Mouse (Mus musculus): Measurements from ENCODE around the gene Cldnd2.
A peak's percentile ranks its signal among the peaks of the same experiment; 100 is the strongest.
"Not testable (repeated sequence)": the region's sequence is repeated elsewhere in the genome, so short reads cannot be mapped to it uniquely, and the experiment has no call there.

The Cldnd2 gene

DNA sequence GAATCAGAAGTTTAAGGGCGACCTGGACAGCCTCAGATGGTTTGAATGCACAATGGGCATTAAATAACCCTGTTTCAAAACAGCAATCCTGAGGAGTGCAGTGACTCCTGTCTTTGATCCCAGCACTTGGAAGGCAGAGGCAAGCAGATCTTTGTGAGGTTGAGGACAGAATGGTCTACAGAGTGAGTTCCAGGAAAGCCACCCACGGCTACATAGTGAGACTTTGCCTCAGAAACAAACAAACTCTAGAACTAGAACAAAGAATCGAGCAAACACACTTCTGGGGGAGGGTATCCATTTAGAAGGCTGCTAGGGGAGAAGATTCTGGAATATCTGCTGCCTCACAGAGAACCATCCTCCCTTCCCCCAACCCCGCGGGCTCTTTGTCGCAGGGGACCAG lies at the start of gene Cldnd2:
Cldnd2 (plus strand) TSS at position 301 of the 400 bp plus-strand sequence.
- DNase-seq (ENCODE audit: low spot score), result no peak

DNA sequence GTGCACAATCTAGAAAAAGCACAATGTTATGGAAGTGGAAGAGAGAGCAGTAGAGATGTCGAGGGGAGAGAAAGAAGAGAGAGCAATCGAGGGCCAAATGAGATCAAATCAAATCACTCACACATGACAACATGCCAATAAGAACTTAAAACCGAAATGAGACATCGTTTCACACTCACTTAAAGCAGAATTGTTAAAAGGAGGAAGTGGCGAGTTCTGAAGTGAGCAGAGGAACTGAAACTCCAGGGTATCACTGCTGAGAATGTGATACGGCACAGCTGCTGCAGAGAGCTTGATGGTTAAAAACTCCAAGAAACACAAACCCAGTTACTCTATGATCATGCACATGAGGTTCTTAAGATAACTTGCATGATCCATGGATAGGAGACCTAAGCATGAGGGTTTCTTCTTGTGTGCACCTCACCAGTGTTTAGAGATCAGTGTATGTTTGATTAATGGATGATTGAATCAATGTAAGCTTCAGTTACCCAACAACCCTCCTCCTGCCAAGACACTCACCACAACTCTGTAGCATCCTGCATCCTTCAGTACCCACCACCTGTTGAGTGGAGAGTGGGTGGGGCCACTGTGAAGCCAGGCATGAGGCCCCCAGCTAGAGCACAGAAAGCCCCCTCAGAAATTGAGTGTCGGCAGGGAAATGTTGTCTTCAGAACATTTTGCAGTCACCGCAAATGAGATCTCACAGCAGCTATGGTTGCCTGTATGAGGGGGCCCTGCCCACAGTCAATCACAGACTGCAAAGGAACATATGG lies 48.0 kb upstream of the Cldnd2 start:
- no peak for DNase-seq (ENCODE audit: low spot score)

DNA sequence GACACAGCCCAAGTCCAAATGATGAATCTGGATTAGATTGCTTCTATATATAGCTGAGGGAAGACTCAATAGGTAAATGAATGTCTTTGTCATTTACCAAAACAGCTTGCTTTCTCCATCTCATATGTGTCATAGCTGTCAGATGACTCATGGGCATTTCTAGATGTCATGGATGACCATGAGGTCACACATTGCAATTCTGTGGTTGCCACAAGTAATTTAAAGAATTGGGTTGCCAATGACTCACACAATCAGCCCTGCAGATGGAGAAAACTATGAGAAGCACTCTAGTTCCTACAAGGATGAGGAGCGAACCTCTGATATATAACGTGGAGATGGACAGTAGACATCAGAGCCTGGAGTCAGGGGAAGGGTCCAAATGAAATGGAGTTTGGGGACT lies 41.1 kb upstream of the Cldnd2 start:
- DNase-seq (ENCODE audit: low spot score), result no peak

DNA sequence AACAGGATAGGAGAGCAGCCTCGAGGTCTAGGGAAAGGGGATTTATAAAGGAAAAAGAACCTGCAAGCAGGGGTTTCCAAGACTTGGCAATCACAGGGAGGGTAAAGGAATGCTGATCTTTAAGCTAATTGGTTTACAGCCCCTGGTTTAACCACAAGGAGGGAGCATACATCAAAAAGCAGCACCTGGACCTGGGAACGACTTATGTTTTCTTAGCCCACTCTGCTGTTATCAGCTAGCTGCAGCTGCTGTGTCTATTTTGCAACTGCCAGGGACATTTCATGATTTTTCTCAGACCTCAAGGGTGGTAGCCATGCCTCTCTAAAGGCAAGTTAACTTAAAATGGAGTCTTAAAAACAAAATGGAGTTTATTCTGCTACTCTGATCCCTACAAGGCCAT lies 37.9 kb upstream of the Cldnd2 start:
- DNase-seq (ENCODE audit: low spot score), result no peak

DNA sequence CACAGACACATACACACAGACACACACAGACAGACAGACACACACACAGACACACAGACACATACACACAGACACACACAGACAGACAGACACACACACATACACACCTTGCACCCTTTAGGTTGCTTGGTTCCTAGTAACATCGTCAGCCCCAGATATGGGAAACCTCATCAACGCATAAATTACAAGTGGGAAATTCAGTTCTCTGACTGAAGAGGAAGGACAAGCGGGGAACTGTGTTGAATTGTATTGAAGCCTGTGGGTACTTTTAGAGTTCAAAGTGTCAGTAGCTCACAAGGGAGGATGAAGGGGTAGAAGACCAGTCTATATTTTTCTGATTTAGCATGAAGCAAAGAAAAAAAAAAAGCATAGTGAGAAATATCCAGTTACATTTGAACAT lies 33.0 kb upstream of the Cldnd2 start:
- DNase-seq (ENCODE audit: low spot score), result no peak

DNA sequence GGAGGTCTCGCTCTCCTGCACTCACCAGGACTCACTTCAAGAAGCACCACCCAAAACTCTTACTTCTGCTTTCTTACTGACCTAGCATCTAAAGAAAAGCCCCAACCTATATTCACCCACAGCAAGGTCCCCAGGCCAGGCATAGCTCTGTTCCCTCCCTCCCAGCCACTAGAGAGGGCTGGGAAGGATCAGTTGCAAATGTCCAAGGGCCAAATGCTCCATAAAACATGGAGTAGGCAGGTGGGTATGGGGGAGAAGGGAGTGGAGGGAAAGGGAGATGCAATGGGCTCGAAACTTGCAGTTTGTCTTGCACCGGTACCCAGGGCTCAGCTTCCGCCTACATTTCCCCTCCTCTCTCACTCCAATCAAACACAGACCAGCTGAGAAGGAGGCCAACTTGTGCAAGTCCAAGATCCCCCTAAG lies 32.4 kb upstream of the Cldnd2 start, which contains the start of gene Siglecg:
Siglecg (plus strand) TSS at position 74 of the 423 bp plus-strand sequence.
- no peak for DNase-seq (ENCODE audit: low spot score)

DNA sequence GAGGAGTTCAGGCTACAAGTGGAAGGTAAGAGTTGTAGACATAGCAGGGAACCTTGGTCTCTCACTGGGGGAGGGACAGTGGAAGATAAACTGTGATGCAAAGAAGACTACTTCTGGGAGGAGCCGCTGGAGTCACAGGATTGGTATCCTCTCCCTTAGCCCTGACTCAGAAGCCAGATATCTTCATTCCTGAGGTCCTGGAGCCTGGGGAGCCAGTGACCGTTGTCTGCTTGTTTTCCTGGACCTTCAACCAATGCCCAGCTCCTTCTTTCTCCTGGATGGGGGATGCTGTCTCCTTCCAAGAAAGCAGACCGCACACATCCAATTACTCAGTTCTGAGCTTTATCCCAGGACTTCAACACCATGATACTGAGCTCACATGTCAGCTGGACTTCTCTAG lies 31.5 kb upstream of the Cldnd2 start:
- no peak for DNase-seq (ENCODE audit: low spot score)

DNA sequence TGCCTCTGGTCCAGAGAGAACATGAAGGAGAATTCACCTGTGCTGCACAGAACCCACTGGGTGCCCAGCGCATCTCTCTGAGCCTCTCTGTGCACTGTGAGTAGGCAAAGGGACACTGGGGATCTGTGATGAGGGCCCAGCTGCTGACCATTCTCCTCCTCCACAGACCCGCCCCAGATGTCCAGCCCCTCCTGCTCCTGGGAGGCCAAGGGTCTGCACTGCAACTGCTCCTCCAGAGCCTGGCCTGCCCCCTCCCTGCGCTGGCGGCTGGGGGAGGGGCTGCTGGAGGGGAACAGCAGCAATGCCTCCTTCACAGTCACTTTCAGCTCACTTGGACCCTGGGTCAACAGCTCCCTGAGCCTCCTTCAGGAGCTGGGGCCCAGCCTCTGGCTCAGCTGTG lies 28.9 kb upstream of the Cldnd2 start:
- DNase-seq (ENCODE audit: low spot score), result not testable (repeated sequence)

DNA sequence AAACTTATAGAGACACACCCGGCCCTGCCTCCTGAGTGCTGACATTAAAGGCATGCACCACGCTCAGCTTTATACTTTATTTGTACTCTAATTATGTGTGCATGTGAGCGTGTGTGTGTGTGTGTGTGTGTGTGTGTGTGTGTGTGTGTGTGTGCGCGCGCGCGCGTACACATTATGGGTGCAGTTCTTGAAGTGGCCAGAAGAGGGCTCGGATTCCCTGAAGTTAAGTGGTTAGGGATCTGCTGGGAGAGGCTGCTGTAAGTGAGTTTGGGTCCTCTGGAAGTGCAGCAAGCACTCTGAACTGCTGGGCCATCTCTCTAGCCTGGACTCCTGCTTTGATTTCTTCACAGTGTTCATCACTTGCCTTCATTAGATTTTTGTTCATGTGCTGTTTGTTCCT lies 23.3 kb upstream of the Cldnd2 start:
- no peak for DNase-seq (ENCODE audit: low spot score)

DNA sequence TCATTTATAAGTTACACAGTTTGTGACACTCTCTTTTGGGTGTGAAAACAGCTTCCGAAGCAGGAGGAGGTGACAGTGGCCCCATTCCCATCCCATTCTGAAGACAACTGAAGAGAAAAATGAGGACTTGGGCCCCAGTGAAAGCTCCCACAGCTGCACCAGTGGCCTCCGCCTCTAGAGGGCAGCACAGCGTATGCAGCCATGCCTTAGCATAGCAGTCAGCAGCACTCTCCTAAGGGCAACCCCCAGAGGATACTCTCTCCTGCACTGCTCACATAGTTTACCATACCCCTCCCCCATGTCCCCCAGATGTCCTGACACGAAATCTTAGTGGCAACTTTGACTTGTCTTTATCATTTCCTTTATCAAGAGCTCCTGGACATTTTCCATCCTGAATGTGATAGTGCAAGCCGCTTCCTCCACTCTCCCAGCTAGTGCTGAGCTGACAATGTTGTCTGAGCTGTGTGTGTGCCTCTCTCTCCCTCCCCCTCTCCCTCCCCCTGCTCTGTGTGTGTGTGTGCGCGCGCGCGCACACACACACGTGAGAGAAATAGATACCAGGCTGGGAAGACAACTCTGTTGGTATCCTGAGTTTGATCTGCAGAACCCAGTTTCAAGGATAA lies 17.5 kb upstream of the Cldnd2 start:
- peak; percentile 86 for DNase-seq (ENCODE audit: low spot score)

DNA sequence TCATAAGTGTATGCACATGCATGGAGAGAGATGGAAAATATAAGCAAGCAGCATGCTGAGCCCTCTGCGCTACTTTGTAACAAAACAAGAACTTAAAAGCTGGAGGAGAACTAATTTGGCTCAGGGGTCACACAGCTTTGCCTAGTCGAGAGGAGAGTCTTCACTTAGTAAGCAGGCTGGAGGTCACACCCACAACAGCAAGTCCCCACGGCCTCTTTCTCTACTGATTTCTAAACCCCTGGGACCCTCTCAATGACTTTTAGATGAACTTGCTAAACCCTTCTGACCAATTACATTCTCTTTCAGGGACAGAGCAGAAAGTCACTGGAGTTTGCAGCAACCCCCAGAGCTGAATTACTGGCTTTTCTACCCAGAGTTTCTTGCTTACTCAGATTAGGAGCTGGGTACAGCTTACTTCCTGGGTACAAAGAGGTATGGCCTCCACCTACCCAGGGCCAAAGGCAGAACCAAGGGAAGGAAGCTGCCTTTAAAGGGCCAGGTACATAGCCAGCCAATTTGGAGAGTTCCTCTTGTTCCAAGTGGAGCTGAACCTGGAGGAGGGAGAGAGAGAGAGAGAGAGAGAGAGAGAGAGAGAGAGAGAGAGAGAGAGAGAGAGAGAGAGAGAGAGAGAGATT lies 16.5 kb upstream of the Cldnd2 start:
- DNase-seq (ENCODE audit: low spot score), result no peak

DNA sequence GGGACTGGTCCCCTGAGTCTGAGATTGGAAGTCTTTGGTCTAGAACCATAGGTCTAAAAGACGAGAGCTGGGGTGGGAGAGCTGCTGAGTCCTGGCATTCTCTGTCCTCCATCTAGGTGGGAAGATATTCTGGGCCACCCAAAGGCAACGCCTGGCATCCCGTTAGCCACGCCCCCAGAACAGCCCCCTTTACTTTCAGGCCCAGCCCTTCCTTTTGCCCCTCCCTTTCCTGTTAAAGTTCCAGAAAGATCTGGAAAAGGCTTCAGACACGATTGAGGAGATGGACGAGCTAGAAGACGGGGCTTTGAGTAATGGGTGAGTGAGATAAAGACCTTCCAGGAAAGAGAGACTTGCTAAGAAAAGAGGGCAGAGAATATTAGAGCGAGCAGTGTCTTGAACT lies 13.2 kb upstream of the Cldnd2 start, which contains the start of gene Lim2:
Lim2 (plus strand) TSS at position 265 of the 400 bp plus-strand sequence.
- no peak for DNase-seq (ENCODE audit: low spot score)

DNA sequence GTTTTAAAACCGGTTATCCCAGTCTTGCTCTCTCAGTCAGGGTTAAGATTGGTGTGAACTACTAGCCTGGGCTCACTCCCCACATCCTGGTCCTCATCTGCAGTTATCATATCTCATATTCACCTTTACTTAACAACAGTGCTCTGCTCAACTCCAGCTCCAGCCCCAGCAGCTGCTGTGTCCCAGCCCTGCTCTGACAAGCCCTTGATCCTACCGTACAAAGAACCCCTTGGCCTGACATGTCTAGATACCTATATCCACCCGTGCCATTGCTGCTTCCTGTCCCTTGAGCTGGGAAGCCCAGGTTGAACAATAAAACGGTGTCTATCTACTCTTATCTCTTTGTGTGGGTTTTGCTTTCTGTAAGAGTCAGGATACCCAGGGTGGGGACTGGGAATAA lies 11.1 kb upstream of the Cldnd2 start:
- no peak for DNase-seq (ENCODE audit: low spot score)

DNA sequence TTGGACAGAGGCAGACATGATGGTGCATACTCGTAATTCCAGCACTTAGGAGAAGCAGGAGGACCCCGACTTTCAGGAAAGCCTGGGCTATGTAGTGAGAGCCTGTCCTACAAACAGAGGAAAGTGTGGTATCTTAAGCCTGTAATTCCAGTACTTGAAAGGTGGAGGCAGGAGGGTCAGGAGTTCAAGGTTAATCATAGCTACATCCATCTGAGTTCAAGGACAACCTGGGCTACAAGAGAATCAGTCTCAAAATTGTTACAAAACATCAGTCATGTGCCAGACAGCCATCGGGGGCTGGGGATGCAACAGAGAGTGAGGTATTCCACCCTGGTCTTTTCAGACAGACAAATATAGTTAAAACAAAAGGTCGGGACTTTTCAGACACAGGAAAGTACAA lies 7.7 kb upstream of the Cldnd2 start:
- DNase-seq (ENCODE audit: low spot score), result no peak

DNA sequence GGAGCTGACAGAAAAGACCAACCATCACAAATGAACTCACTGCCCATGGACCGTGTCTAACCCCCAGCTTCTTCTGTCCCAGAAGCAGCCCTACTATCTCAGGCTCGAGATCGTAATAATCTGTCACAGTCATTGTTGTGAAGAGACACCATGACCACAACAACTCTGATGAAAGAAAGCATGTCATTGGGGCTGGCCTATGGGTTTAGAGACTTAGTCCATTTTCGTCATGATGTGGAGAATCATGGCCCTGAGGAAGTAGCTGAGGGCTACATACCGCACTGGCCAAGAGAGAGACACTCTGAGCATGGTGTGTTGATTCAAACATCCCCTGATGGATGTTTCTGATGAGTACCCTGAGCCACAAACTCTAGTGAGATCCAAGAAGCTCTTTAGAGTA lies 5.9 kb upstream of the Cldnd2 start:
- no peak for DNase-seq (ENCODE audit: low spot score)

DNA sequence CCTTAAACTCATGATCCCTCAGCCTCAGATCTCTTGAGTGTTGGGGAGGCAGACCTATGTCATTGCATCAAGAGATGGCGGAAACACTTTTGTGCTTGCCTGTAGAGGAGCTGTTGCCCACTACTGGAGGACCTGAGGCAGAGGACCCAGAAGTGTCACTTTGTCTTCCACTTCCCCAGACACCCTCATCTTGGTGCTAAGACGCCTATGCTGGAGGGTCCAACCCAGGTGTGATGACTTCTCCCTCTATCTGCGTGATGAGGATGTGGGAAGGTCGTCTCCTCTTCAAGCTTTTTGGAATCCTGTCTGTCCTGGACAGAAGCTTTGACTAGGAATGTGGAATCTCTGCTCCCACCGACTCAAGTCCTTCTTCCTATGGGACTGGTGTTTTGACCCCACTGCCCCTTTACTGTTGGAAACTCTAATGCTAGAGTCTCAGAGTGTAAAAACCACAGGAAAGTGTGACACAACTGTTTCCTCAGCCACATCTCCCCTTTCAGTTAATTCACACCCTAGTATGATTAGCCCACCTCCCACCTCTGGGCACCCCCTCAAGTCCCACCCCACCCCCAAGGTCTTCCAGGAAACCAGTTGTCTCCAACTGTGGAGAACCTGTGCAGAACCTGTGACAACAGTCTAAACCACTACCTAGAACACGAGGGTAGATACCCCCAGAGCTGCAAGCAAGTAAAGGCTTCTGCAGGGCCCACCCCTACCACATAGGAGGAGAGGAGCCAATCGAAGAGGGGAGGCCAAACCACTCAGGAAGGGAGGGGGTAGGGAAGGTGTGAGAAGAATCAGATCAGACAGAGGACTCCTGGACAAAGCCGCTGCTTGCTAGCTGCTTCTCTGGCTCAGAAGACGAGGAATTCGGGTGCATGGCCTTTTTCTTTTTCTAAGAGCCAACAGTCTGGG lies 4.0 kb upstream of the Cldnd2 start, which contains the start of gene Nkg7:
Nkg7 (plus strand) TSS at position 733 of the 915 bp plus-strand sequence.
- no peak for DNase-seq (ENCODE audit: low spot score)

DNA sequence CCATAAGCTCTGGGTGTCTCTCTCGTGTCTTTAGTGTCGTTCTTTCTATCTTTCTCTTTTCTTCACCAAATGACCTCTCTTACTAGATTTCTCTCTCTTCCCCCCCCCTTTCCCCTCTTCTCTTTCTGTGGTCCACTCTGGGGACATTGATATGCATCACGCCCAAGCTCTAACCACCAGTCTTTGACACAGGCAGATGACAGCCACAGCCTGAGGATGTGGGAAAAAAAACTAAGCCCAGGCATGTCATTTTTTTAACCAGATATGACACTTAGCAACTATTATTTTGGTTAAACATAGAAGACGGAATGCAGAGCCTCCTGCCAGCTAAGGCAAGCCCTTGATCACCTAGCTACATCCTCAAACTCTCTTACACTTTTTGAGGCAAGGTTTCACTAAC lies 2.0 kb upstream of the Cldnd2 start:
- no peak for DNase-seq (ENCODE audit: low spot score)

DNA sequence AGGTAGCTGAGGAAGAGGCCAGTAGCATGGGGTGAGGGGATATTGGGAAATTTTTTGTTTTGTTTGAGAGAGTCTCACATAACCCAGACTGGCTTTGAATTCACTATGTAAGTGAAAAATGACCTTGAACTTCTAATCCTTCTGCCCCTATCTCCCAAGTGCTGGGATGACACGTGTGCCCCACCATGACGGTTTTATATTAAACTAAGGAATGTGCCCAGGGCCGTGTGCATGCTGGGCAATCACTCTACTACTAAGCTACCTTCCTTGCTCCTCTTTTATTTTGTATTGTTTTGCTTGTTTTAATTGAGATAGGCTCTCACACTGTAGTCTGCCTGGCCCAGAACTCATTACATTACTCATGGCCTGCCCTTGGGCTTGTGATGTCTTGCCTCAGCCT lies 489 bp downstream of the Cldnd2 start:
- no peak for DNase-seq (ENCODE audit: low spot score)

DNA sequence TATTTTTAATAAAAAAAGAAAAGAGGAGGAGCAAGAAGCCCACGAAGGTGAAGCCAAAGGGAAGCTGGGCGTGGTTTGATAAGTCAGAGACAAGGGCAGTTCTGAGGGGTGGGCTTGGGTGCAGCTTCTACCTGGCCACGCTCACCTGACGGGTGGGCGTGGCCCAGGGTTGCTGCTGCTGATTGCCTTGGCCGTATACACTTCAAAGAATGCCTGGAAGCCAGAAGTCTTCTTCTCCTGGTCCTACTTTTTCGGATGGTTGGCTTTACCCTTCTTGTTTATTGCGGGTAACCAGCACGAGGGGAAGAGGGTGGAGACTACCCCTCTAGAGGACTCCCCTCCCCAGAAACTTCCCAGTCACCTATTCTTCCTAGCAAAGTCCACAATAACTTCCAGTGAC lies 2.1 kb downstream of the Cldnd2 start:
- DNase-seq (ENCODE audit: low spot score), result no peak

DNA sequence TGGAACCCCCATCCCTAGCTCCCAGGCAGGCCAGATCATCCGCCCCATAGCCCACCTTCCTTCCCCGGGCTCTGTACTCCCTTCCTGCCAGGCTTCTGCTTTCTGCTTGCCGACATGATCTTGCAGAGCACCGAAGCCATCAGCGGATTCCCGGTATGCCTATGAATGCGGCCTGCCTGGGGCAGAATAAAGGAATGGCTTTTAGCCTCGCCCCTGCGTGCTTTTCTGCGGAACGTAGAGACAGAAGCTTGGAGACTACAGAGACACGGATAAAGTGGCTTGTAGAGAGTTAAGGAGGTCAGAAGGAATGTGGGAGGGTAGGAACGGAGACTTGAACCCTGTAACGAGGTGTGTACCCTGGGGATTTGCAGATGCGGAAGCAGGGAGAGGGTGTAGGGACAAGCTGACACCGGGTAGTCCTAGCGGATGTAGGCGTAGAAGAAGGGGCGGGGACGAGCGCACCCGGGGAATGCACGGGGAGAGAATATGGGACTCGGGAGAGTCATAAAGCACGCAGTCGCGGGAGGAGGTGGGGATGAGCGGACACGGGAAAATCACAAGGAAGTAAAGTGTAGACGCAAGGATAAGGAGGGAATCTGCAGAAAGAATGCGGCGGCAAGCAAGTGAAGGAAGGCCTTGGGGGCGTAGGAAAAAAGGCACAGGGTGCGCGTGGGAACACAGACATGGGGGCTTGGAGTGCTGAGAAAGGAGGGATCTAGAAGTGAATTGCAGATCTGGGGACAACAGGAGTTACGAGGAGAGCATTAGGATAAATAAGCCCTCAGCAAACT lies 2.7 kb downstream of the Cldnd2 start:
- peak; percentile 73 for DNase-seq (ENCODE audit: low spot score)

DNA sequence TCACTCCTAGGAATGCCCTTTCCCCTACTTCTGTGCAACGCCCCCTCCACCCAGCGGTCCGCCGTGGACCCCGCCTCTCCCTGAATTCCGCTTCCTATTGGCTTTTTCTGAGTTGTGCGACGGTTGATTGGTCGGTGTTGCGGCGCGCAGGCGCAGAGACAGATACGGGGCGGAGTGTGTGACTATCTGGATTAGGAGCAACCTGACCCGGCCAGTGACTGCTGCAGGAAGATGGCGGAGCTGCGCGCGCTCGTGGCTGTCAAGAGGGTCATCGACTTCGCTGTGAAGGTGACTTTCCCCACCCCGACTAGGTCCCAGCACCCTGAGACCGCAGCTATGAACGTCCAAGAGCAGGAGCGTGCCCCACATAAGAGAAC lies 3.3 kb downstream of the Cldnd2 start, which contains the start of the genes Etfb and Gm45233:
Etfb (plus strand) TSS at position 167 of the 377 bp plus-strand sequence.
Gm45233 (plus strand) TSS at position 212 of the 377 bp plus-strand sequence.
- peak; percentile 83 for DNase-seq (ENCODE audit: low spot score)

All from urinary bladder, postnatal 25 days (tissue).